Mouse (Mus musculus) spleen, postnatal 4 days (tissue): ENCODE data around the gene Gm17324.
"Not testable (repeated sequence)": the region's sequence is repeated elsewhere in the genome, so short reads cannot be mapped to it uniquely, and the experiment has no call there.

Experiments
- DNase-seq, 2 experiments: peaks; one replicate each; pipeline ENCODE4 v3.0.0; 2022; ENCODE audit warnings: low spot score in 2 of 2

The Gm17324 gene

DNA sequence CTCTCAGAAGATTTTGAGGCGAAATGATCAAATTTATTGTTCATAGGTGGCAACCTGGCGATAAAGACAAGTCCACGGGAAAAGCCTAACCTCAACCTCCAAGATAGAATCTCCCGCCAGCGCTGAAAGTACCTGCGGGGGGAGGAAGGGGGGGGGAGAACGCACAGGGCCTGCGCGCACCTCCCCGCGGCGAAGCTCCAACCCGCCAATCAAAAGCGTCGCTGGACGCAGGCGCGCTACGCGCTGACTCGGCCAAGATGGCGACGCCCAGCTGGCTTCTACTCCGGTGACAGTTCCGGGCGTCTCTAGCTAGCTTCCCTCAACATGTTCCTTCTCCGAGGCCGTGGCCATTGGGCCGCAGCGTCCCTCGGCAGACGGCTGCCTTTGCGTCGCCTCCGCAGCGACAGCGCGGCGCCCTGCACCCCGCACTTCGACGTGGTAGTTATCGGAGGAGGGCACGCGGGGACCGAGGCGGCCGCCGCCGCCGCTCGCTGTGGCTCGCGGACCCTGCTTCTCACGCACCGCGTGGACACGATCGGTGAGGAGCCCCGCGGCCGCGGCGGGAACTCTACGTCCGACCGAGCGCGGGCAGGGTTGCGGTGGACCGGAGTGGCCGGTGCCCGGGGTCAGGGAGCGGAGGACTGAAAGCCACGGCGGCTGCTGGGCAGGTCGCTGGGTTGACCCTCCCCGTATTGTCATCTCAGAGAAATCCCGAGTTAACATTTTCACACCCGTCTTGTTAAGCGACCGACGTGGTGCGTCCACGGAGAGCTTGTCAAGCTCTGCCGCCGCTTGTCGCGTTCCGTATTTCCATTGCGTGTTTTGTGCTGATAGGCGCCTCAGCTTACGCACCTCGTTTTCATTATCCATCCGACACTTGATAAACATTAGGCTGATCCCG lies at the start of gene Gm17324, which contains the start of gene Mto1:
Gene Gm17324, minus strand, starts transcription at position 814 of the 901 bp plus-strand sequence.
Gene Mto1, plus strand, starts transcription at position 236 of the 901 bp plus-strand sequence.
- DNase-seq = peak; percentile 89 to 96

DNA sequence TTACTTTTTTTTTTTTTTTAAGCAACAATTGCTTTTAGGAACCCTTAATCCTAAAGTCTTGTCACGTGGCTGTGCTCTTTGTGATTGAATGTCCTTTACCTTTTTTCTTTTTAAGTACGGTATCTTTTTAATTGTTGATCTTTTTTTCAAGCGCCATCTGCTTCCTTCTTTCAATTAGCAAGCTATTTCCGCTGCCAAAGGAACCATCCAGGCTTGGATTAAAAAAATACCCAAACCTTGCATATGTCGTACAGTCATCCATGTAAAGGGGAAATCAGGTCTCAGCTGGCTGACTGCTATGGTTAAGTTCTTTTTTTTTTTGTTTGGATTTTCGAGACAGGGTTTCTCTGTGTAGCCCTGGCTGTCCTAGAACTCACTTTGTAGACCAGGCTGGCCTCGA lies 44.6 kb upstream of the Gm17324 start:
- DNase-seq = no peak

DNA sequence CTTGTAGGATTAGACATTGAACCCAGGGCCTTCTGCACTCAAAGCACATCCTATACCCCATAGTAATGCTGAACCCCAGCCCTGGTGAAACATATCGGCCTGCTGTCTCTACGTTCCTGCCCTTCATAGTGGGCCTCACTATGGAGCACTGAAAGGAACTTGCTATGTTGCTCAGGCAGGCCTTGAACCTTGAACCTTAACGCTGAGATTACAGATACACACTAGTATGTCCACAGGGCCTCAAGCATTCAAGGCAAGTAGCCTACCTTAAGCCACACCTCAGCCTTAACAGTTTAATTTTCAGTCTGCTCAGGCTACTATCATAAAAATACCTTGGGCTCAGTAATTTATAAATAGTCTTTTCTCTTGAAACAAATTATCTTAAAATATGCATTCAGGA lies 43.7 kb upstream of the Gm17324 start:
- no peak for DNase-seq

DNA sequence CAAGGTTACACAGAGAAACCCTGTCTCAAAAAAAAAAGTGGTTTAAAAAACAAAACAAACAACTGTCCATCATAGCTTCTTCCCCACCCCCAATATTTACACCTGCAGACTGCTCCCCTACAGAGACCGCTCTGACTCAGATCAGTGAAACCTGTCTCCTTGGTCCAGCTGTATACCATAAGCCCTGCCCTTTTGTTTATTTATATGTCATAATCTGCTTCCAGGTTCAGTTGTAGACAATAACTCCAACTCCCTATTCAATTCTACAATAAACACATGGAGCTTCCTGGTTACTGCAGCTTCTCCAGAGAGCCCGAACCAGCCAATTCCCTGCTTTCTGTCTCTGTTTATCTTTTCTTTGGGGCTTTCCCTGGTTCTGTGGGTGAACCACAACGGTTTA lies 42.6 kb upstream of the Gm17324 start:
- no peak for DNase-seq

DNA sequence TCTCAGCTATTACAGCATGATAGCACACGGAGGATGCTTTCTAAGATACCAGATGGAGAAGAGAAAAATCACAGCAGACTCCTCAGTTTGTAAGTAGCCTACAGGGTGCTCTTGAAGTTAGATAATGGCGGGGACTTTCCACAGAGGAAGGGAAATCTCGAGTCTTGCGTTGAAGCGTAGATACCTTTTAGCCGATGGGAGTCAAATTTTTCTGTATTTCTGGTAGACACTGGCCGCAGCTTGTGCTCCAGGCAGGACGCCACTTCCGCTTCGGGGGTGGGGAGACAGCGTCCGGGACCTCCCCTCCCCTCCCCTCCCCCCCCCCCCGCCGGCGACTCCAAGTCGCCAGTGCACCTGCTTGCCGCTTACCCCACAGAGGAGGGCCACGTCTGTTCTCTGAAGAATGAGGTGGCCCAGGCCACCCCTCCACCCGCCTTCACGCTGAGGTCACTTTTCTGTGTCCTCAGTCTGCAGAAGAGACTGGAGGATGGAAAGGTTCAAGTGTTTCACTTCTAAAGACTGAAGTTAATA lies 40.4 kb upstream of the Gm17324 start, which contains the start of gene Eef1a1:
Gene Eef1a1, minus strand, starts transcription at position 262 of the 531 bp plus-strand sequence.
- peak; percentile 35 to 68 for DNase-seq

DNA sequence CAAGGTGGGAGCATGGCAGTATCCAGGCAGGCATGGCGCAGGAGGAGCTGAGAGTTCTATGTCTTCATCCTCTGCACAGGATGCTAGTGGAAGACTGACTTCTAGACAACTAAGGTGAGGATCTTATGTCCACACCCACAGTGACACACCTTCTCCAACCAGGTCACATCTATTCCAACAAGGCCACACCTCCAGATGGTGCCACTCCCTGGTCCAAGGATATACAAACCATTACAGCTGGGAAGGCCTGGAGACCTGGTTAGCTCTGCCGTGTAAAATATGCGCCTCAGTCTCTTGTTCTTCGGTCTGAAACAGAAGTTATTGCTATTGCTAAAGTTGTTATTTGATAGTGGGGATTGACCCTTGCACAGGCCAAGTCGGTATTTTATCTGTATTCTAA lies 39.4 kb upstream of the Gm17324 start:
- not testable (repeated sequence) for DNase-seq

DNA sequence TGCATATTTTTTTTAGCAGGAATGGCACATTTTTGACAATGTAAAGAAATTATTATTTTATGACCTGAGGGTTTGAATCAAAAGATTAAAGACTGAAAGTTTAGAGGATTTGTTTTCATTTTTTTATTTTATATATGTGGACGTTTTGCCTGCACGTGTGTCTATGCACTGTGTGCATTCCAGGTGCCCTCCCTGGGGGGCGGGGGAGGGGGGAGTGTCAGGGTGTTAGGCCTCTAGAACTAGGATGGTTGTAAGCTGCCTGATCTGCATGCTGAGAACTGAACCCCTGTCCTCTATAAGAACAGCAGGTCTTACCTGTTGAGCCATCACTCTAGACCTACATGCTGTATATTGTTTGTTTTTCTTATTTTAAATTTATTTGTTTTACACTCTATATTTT lies 36.1 kb upstream of the Gm17324 start:
- DNase-seq = no peak

DNA sequence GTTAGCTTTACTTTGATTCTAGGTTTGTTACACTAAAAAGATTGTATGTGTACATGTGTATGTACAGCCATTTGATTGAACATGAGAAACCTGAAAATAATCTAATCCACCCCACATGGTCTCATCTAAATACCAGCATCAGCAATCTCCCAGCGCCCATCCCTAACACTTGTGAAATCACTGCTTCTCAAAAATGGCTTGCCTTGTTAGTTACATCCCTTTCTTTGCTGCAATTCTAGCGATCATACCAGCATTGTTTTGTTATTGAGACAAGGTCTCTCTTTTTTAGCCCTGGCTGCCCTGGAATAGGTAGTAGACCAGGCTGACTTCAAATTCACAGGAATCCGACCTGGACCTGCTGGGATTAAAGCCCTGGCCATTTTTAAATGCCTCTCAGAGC lies 33.8 kb upstream of the Gm17324 start:
- DNase-seq = no peak

DNA sequence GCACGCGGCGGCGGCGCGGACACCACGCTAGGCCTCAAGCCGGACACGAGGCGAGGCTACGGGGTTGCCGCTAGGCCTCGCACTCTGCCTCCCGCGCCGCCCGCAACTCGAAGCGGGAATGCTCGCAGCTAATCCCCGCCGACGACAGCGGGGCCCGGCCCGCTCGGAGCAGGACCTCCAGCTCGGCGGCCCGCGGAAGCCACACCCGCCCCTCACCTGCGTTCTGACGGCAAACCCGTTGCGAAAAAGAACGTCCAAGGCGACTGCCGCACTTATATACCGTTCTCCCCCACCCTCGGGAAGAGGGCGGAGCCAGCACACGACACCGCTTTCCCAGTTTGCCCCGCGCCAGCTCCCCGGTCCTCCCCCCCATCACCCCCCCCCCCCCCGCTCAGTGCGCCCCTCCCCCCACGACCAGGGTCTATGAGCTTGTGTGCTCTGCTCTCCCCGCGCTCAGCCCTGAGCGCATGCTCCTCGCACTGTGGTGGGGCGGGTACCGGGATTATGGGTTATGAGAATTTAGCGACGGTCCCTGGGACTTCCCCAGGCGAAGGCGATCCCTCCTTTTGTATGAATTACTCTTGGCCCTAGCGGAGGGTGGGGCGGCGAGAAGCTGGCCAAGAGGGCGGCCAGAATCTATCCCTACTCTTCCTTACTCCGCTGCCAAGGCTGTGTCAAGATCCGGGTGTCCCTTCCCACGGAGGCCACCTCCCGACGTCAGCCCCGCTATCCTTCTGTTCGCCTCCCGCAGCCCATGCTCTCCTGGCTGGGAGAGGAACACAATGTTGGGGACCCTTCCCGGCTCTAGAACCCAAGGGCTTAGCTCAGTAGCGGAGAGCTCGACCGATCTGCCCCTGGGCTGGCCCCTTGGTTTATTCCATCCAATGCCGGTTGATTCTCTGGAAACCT lies 33.1 kb upstream of the Gm17324 start:
- DNase-seq = peak; percentile 91 to 96

DNA sequence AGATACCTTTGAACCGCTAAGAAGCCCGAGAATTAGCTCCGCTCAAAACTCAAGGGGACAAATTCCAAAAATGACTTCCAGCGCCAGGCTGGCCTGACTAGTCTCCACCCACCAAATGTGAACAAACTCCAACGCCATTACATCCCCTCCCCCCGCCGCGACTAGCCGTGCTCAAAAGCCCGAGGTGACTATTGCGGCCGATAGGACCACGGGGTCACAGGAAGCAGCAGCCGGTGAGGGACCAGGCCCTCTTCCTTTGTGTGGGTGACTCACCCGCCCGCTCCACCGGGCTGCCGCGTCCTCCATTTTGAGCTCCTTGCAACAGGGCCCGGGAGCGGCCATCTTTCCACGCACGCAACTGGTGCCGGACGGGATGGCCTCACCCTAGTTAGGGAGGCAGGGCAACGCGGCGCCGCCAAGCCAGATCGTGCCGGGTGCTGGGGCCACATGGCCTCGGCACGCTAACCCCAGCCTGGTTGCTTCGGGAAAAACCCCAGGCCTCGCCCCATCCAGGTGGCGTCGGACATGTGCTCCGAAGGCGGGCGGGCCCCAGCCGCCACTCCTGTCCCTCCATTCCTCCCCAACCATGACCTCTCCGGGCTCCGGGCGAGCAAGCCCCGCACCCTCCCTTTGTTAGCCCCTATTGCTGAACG lies 32.2 kb upstream of the Gm17324 start:
- peak; percentile 81 to 91 for DNase-seq

DNA sequence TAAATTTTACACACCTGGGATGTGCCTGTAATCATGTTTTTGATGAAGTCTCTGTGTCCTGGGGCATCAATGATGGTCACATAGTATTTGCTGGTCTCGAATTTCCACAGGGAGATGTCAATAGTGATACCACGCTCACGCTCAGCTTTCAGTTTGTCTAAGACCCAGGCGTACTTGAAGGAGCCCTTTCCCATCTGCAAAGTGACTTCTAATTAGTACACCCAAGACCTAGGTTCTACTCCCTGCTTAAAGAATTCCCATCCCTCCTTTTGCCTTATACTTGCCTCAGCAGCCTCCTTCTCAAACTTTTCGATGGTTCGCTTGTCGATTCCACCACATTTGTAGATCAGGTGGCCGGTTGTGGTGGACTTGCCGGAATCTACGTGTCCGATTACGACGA lies 31.6 kb upstream of the Gm17324 start:
- not testable (repeated sequence) for DNase-seq

DNA sequence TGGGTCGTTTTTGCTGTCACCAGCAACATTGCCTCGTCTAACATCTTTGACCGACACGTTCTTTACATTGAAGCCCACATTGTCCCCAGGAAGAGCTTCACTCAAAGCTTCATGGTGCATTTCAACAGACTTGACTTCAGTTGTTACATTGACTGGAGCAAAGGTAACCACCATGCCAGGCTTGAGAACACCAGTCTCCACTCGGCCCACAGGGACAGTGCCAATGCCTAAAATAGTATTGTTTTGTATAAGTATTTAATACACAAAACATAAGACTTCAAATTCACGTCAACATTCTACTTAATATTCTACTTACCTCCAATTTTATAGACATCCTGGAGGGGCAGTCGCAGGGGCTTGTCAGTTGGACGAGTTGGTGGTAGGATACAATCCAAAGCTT lies 30.7 kb upstream of the Gm17324 start:
- DNase-seq = not testable (repeated sequence)

DNA sequence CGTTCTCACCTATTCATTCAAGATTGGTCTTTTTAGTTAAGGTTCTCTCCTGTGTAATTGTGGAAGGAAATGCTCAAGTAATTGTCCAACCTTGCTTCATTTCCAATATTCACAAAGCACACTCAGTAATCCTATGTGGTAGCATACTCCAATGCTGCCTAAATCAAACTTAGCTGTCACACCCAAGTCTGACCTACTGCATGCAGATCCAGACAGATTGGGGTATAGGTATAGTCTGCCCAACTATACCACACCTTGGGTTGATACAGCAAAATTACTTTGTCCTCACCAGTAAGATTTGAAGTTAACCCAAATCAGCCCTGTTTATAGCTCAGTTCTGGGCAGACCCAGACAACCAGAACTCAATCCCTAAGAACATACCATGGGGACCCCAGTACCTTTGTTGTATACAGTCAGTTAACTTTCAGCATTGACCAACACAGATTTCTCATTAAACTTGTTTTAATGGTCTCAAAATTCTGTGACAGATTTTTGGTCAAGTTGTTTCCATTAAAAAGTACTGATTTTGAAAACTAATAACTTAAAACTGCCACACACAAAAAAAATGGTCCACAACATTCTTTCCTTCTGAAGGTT lies 29.5 kb upstream of the Gm17324 start:
- DNase-seq = not testable (repeated sequence)

DNA sequence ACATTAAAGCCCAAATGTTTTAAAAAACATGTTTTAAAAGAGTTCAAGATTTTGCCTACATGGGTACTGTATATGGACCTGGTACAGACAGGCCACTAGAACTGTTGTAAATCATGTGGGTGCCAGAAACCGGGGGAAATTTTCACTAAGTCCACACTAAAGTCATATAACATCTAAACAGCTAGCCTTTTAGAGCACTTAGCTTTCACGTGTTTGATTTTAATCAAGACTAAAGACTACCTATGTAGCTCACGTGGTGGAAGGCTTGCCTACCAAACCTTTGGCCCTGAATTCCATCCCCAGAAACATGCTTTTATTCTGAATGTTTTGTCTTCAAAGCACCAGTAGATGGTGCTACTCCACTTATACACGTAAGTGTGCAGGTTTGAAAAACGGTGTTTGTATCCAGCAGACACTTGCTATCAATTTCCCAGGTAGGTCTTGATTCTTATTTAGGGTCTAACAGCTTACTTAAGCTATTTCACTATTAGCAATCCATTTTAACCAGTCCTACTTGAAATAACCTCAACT lies 28.5 kb upstream of the Gm17324 start:
- no peak for DNase-seq

DNA sequence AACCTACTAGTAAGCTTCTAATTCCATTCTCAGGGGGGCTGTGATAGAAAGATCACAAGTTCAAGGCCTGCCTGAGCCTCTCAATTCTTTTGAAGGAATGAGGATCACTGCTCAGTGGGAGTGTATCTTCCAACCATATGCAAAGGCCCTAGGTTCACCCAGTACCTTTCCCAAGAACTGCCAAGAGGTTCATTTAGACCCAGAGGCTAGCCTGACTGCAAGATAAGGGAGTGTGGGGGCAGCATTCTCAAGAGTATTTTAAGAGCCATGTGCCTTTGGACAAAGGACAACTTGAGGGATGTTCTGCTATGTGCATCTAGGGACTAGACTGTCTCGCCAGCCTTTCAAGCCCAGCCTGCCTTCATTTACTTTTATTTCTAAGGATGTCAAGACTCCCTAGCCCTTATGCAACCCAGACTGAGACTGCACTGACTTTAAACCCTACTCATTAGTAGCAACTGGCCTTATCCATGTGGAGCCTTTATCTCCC lies 28.0 kb upstream of the Gm17324 start:
- no peak for DNase-seq

DNA sequence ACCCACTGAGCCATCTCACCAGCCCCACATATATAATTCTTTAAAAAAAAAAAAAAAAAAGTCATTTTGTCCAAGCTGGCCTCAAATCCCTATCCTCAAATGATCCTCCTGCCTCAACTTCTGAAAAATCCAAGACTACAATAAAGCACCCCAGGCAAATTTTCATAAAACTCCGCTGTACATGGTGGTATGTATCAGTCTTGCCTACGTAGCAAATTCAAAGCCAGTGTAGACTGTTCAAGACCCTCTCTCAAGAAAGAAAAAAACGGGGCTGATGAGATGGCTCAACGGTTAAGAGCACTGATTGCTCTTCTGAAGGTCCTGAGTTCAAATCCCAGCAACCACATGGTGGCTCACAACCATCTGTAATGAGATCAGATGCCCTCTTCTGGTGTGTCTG lies 27.3 kb upstream of the Gm17324 start:
- DNase-seq = no peak

DNA sequence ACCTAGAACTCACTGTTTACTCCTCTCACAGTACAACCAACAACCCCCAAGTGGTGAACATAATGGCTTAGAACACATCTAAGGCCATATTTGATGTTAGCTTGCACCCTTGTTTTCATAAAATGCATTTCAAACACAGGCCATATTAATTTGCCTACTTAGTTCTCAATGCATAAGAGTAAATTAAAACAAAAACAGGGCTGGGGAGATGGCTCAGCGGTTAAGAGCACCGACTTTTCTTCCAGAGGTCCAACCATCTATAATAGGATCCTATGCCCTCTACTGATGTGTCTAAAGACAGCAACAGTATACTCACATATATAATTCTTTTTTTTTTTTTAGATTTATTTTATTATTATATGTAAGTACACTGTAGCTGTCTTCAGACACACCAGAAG lies 26.8 kb upstream of the Gm17324 start:
- DNase-seq = no peak

DNA sequence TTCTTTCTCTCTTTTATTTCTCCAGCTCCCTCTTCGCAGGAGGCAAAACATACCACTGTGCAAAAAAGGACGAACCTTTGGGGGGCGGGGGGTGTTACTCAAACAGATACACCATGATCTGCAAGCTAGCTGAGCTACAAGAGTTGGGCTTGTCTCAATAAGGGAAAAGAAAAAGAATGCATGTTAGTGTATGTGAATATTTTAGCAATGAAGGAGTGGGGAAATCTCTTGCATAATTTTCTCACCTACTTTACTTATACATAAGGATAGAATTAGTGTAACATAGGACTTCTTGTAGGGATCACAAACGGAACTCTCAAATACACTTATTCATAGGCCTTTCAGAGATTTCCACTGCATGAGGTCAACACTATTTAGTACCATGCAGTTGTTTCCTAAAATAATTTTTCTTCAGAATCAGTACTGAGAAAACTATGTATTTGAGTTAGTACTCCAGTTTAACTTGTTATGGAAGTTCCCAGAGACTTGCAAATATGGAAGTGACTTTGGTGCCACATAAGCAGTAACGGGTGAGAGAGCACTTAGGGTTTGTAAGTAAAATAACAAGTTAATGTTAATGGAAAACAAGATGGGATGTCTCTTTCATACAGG lies 26.3 kb upstream of the Gm17324 start:
- DNase-seq = no peak

DNA sequence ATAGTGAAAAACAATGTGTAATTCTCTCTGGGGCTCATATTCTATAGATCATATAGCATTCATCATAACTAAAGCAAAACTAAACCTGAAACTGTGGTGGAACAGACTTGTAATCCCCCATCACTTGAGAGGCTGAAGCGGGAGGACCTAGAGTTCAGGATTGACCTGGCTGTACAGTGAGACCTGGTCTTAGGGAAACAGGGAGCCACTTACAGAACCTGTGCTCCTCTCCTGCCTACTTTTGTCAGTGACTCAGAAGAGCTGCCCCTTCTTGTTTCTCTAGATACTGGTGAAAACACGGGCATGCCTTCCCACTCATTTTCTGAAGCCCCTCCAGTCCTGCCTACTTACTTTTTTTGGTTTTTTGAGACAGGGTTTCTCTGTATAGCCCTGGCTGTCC lies 25.7 kb upstream of the Gm17324 start:
- DNase-seq = no peak

DNA sequence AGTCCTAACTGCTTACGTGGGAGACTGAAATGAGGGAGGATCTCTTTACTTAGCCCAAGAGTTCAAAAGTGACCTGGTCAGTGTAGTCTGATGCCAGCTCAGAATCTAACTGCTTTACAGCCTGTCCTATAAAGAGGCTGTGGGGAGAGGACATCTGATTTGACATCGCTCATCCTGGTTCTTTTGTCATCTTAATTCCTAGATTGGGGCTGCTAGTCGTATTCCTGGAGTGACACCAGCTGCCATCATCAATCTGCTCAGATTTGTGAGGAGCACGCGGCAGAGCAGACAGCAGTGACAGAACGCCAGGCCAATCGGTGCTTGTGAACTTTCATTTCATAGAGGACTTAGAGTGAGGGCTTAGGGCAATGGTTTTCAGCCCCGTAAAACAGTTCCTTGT lies 25.0 kb upstream of the Gm17324 start:
- no peak for DNase-seq
